Mouse (Mus musculus): ENCODE data around the gene Map3k14.

Gene Map3k14

DNA sequence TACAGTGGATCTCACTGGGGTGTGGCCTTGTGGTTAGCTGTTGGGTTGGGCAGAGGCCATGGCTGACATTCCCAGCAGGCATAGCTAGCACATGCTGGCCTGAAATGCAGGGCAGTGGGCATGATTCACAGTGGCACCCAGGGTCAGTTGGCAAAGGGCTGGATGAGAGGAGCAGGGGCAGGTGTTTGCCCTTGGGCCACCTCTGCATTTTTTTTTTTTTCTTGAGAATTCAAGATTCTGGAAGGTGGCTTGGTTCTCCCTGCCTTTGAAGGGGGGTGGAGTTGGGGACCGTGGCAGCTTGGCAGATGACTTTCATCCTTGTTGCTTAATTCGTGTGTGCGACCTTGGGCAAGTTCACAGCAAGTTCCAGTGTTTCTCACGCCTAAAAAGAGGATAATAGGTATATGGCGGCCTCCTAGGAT is 92.8 kb downstream of the Map3k14 start:
- DNase-seq: peak; percentile 47 to 90

GRCm38 (mm10) chr11:103173771-103174344 is 93.4 kb downstream of the Map3k14 start:
- DNase-seq: peak; percentile 46 to 78

GRCm38 (mm10) chr11:103173041-103173770 is 94.1 kb downstream of the Map3k14 start:
- DNase-seq: peak in 1 of 2 experiments; percentile 44

GRCm38 (mm10) chr11:103172392-103173040 is 94.8 kb downstream of the Map3k14 start:
- DNase-seq: peak in 1 of 2 experiments; percentile 43

- DNase-seq: peak; percentile 59 to 89
Measured at GRCm38 (mm10) chr11:103171703-103172391, 95.4 kb downstream of the Map3k14 start.

GRCm38 (mm10) chr11:103171286-103171620 is 96.0 kb downstream of the Map3k14 start:
- peak; percentile 20 to 45 for DNase-seq

DNA sequence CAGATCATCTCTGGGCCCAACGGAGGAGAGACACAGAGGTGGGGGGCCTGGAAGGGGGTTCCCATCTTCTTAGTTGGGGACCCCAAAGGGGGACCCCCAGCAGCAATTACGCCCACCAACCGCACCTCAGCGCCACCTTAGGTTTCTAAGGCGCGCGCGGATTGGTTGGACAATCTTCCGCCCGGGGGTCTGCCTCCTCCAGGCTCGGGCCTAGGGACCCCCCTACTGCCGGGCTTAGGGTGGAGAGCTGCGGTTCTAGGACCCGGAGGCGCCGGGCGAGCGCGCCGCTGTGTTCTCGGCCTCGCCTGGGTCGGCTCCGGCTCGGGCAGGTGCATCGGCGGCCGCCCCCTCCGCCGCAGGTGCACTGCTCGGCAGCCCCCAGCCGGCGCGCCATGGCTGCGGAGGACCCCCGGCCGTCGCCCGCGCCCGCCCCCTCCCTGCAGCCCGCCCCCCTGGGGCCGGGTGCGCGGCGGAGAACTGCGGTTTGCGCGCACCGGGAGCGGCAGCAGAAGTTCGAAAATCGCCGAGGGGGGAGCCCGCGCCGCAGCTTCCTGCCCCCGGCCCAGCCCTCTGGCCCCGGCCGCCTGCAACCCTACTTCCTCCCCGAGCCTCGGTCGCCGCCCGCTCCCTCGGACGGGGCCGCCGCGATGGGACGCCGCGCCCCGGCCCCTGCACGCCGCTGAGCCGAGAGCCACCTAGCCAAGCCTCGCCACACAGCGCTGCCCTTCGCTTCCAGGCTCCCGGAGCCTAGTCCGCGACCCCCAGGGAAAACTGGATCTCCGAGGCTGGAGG is 96.6 kb downstream of the Map3k14 start, which contains the start of gene Fmnl1:
Gene Fmnl1 (plus strand): TSS at position 614 of the 792 bp plus-strand sequence.
- peak; percentile 46 to 81 for DNase-seq

DNA sequence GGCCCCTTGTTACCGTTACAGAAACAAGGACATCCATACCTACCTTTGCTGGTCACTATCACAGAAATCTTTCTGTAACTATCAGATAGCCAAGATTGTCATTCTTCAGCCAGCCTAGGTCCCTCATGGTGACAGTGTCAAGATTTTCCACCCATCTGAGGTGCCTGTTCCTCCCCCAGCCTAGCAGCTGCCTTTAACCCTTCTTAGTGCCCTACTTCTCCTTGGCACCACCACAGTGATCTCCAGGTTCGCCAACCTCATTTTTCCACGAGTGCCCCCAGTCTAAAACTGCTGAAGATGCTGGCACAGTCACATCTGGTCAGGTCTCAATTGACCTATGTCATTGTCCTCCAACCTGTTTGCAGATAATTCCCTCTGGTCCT is 97.2 kb downstream of the Map3k14 start:
- no peak for DNase-seq
